In the genomic region with DNA sequence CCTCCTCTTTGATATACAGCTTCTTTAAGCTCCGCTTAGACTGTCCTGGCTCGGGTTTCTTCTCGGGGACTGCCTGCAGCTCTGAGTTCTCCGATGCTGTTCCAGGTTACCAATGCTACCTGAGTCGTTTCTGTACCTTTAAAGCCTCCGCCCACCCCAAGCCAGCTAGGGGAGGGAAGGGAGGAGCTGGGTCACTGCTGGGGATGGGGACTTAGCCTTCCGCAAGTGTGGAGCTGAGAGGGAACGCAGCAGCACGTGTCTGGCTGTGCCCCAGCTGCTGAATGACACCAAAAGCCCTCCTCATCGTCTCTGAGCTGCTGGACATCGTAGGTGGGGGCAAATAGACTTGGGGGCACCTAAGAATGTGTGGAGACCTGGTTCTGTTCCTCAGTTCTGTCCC, we compare ENCODE assay signal across 14 mouse cellular contexts. TPM values are rescaled to one million over a fixed set of nuclear protein-coding genes. Genes with fewer than 3 reads are reported as not detected.
DNase-seq lines count a peak whose midpoint lies in the region; ATAC-seq and TF ChIP-seq lines count a peak whose summit lies in the region.
"Had no signal": no experiment of that assay in that cellular context is flagged by ENCODE, and none has a peak within 500 bp of the region (broad histone marks: within the 10 kb centered on the region; RNA-seq: fewer than 3 reads in every experiment).

No protein-coding gene starts in this region.

- TF ChIP-seq CTCF in MEL (IDR thresholded peaks at IDR 0.05 in 2 of 3, conservative IDR thresholded peaks at IDR 0.05 in 1 of 3; ENCODE audit: control insufficient read depth in 1 of 3, insufficient read depth in 1 of 3, low read depth in 2 of 3, low read length in 3 of 3, poor library complexity in 1 of 3, severe bottlenecking in 1 of 3): no peak

- no peaks in the 10 kb centered on the region for H3K36me3 ChIP-seq in heart, embryonic 13.5 days
- H3K36me3 ChIP-seq in MEL (ENCODE audit: control insufficient read depth in 1 of 2, insufficient read depth in 2 of 2, low read length in 2 of 2): peaks cover 0 to 31% of the 10 kb centered on the region in 2 experiments; a peak in 2 of 4 replicates
- H3K36me3 ChIP-seq in liver, embryonic 15.5 days (replicated peaks): no peaks in the 10 kb centered on the region
- H3K36me3 ChIP-seq: hindbrain, embryonic 12.5 days had no signal

- peaks cover 10% of the 10 kb centered on the region for H3K4me1 ChIP-seq in heart, embryonic 13.5 days
- H3K4me1 ChIP-seq in MEL (ENCODE audit: control insufficient read depth in 1 of 2, insufficient read depth in 2 of 2, low read length in 2 of 2): peaks cover 7 to 43% of the 10 kb centered on the region in 2 experiments
- peaks cover 31% of the 10 kb centered on the region for H3K4me1 ChIP-seq in liver, embryonic 15.5 days (replicated peaks)

- peak overlapping the region; percentile 33 for H3K4me2 ChIP-seq in heart, embryonic 13.5 days
- peak overlapping the region; percentile 21; the same call in 1 of the 2 replicates for H3K4me2 ChIP-seq in liver, embryonic 15.5 days
- H3K4me2 ChIP-seq: hindbrain, embryonic 12.5 days had no signal

- TF ChIP-seq POLR2A in MEL (IDR thresholded peaks at IDR 0.05; ENCODE audit: control insufficient read depth in 1 of 2, insufficient read depth in 1 of 2, low read depth in 1 of 2, low read length in 2 of 2, poor library complexity in 1 of 2): no peak

- peak overlapping the region; percentile 28; the same call in 1 of the 2 replicates for H3K9ac ChIP-seq in heart, embryonic 13.5 days
- peak overlapping the region; percentile 16; the same call in 1 of the 2 replicates for H3K9ac ChIP-seq in MEL (ENCODE audit: control insufficient read depth, low read depth, low read length, poor library complexity, severe bottlenecking)
- H3K9ac ChIP-seq in liver, embryonic 15.5 days: no peak overlapping the region
- H3K9ac ChIP-seq: hindbrain, embryonic 12.5 days had no signal

- ATAC-seq in heart, embryonic 13.5 days (ENCODE audit: extremely low read depth, insufficient number of reproducible peaks, low FRiP score, low TSS enrichment): no peak
- no peak for ATAC-seq in liver, embryonic 15.5 days (ENCODE audit: insufficient read depth)
- ATAC-seq in megakaryocyte, adult 5-6 weeks (ENCODE audit: poor library complexity, severe bottlenecking): no peak

- H3K79me2 ChIP-seq in MEL (ENCODE audit: control insufficient read depth, insufficient read depth, low read length, poor library complexity): no peaks in the 10 kb centered on the region

- no peak overlapping the region for H3K4me3 ChIP-seq in heart, embryonic 13.5 days
- no peak overlapping the region; a peak in 1 of 4 replicates for H3K4me3 ChIP-seq in MEL (ENCODE audit: control insufficient read depth in 1 of 2, insufficient read depth in 1 of 2, low read depth in 2 of 2, low read length in 2 of 2)
- peak overlapping the region; percentile 10; the same call in 1 of the 2 replicates for H3K4me3 ChIP-seq in liver, embryonic 15.5 days (replicated peaks)
- H3K4me3 ChIP-seq: erythroblast, embryonic 14.5 days; hindbrain, embryonic 12.5 days had no signal

- WGBS in heart, embryonic 13.5 days: 8% methylated on average over 11 of the region's 11 CpGs
- 23% methylated on average over 11 of the region's 11 CpGs for WGBS in liver, embryonic 15.5 days (ENCODE audit: insufficient replicate concordance)

- H3K27ac ChIP-seq in heart, embryonic 13.5 days (replicated peaks): no peak overlapping the region
- H3K27ac ChIP-seq in MEL (ENCODE audit: control insufficient read depth, low read depth, low read length): peak overlapping the region; percentile 47
- no peak overlapping the region for H3K27ac ChIP-seq in liver, embryonic 15.5 days (replicated peaks)
- H3K27ac ChIP-seq: hindbrain, embryonic 12.5 days had no signal

- peaks cover 40% of the 10 kb centered on the region for H3K27me3 ChIP-seq in heart, embryonic 13.5 days (replicated peaks)
- no peaks in the 10 kb centered on the region for H3K27me3 ChIP-seq in MEL (ENCODE audit: control insufficient read depth in 1 of 2, insufficient read depth in 2 of 2, low read length in 2 of 2)
- H3K27me3 ChIP-seq in liver, embryonic 15.5 days: peaks cover 7% of the 10 kb centered on the region; the same call in 1 of the 2 replicates

- H3K9me3 ChIP-seq in heart, embryonic 13.5 days: no peaks in the 10 kb centered on the region
- no peaks in the 10 kb centered on the region for H3K9me3 ChIP-seq in MEL (replicated peaks; ENCODE audit: insufficient read depth, low read length)
- H3K9me3 ChIP-seq in liver, embryonic 15.5 days (replicated peaks): no peaks in the 10 kb centered on the region
- H3K9me3 ChIP-seq: hindbrain, embryonic 12.5 days had no signal

- TF ChIP-seq EP300 in MEL (IDR thresholded peaks at IDR 0.05; ENCODE audit: low read depth in 1 of 2, low read length in 2 of 2): no peak

- DNase-seq in heart, adult 9 months (ENCODE audit: low spot score in 2 of 2): no peak
- DNase-seq in MEL (ENCODE audit: low read depth, low spot score): no peak
- DNase-seq in kidney, adult 8-10 months: peak; percentile 72
- DNase-seq in frontal cortex, postnatal 10 days (ENCODE audit: low spot score in 2 of 2): no peak
- DNase-seq in thymus, postnatal 14 days: no peak
- DNase-seq: cerebellum, postnatal 25 days; lung, postnatal 10 days; spleen, adult 18-20 months; thymus, postnatal 36 days had no signal

- TF ChIP-seq RAD21 in MEL (IDR thresholded peaks at IDR 0.05; ENCODE audit: low read depth, low read length): no peak

TF ChIP-seq in MEL, 35 proteins besides CTCF, POLR2A, EP300 and RAD21:
- TF ChIP-seq ZNF384 (IDR thresholded peaks at IDR 0.05; ENCODE audit: low read depth, low read length) (no peak), KAT2A (conservative IDR thresholded peaks at IDR 0.05; ENCODE audit: low read depth, low read length) (no peak), E2F4 (IDR thresholded peaks at IDR 0.05; ENCODE audit: borderline replicate concordance, low read depth, low read length) (no peak), ZKSCAN1 (IDR thresholded peaks at IDR 0.05; ENCODE audit: low read depth, low read length) (no peak), MAZ (IDR thresholded peaks at IDR 0.05; ENCODE audit: low read depth, low read length) (no peak), TCF12 (IDR thresholded peaks at IDR 0.05; ENCODE audit: low read depth, low read length) (no peak), BHLHE40 (IDR thresholded peaks at IDR 0.05; ENCODE audit: borderline replicate concordance, low read depth, low read length) (no peak), USF2 (IDR thresholded peaks at IDR 0.05; ENCODE audit: borderline replicate concordance in 1 of 2, insufficient read depth in 1 of 2, low read depth in 1 of 2, low read length in 2 of 2) (no peak), TBP (IDR thresholded peaks at IDR 0.05; ENCODE audit: low read depth, low read length) (no peak), CHD2 (IDR thresholded peaks at IDR 0.05; ENCODE audit: low read length) (no peak), RCOR1 (IDR thresholded peaks at IDR 0.05; ENCODE audit: low read depth, low read length) (no peak), SIN3A (IDR thresholded peaks at IDR 0.05; ENCODE audit: low read length) (no peak), HCFC1 (IDR thresholded peaks at IDR 0.05; ENCODE audit: low read depth, low read length) (no peak)

RNA-seq across cellular contexts. Expression of gene Ggt1, which starts 7.0 kb away (rescaled TPM):
- polyA plus RNA-seq in heart, embryonic 13.5 days (2015; fragmentation: Nextera tagmentation; extraction: Ambion mirVana): 0.52 and 0.76 TPM in 2 replicates
- total RNA-seq in MEL (2012; rRNA removed): 0.46 and 1.4 TPM in 2 replicates
- 1 to 10 TPM in 1 of 2 experiments, not detected in 1; 3.2 TPM for polyA plus RNA-seq in MEL (2012; ENCODE audit: insufficient read depth in 1 of 2, insufficient read length in 2 of 2, low read depth in 1 of 2, low replicate concordance in 2 of 2, missing spikeins in 1 of 2)
- 13.8 and 22.1 TPM in 2 replicates for polyA plus RNA-seq in liver, embryonic 15.5 days (2015; fragmentation: Nextera tagmentation; extraction: Ambion mirVana)
- 3.2 TPM in 2 replicates for total RNA-seq in megakaryocyte, adult 5-6 weeks (2015)
- 4.9 and 10.0 TPM in 2 replicates for total RNA-seq in megakaryocyte, adult 5-6 weeks (2017)
- polyA plus RNA-seq: erythroblast, embryonic 14.5 days had no signal

RNA-seq across cellular contexts. Expression of gene Lrrc75b, which starts 8.3 kb away (rescaled TPM):
- polyA plus RNA-seq in heart, embryonic 13.5 days (2015; fragmentation: Nextera tagmentation; extraction: Ambion mirVana): 1.2 TPM in 2 replicates
- not detected in 2 replicates for total RNA-seq in MEL (2012; rRNA removed)
- polyA plus RNA-seq in MEL (2012; ENCODE audit: insufficient read depth in 1 of 2, insufficient read length in 2 of 2, low read depth in 1 of 2, low replicate concordance in 2 of 2, missing spikeins in 1 of 2): not detected
- polyA plus RNA-seq in liver, embryonic 15.5 days (2015; fragmentation: Nextera tagmentation; extraction: Ambion mirVana): 0.06 and 0.15 TPM in 2 replicates
- total RNA-seq in megakaryocyte, adult 5-6 weeks (2015): 0.58 and 0.71 TPM in 2 replicates
- total RNA-seq in megakaryocyte, adult 5-6 weeks (2017): 0.22 and 0.57 TPM in 2 replicates
- polyA plus RNA-seq: erythroblast, embryonic 14.5 days had no signal

RNA-seq across cellular contexts. Expression of gene Ggt5, which starts 20.7 kb away (rescaled TPM):
- 7.1 TPM in 2 replicates for polyA plus RNA-seq in heart, embryonic 13.5 days (2015; fragmentation: Nextera tagmentation; extraction: Ambion mirVana)
- 0.03 TPM in 1 of 2 replicates, not detected in the other for total RNA-seq in MEL (2012; rRNA removed)
- polyA plus RNA-seq in MEL (2012; ENCODE audit: insufficient read depth in 1 of 2, insufficient read length in 2 of 2, low read depth in 1 of 2, low replicate concordance in 2 of 2, missing spikeins in 1 of 2): under 1 TPM in 1 of 2 experiments, not detected in 1; 0.11 TPM
- 0.75 and 1.3 TPM in 2 replicates for polyA plus RNA-seq in liver, embryonic 15.5 days (2015; fragmentation: Nextera tagmentation; extraction: Ambion mirVana)
- 2.0 and 2.8 TPM in 2 replicates for total RNA-seq in megakaryocyte, adult 5-6 weeks (2015)
- 2.7 and 16.8 TPM in 2 replicates for total RNA-seq in megakaryocyte, adult 5-6 weeks (2017)
- polyA plus RNA-seq: erythroblast, embryonic 14.5 days had no signal

RNA-seq across cellular contexts. Expression of gene Gucd1, which starts 50.7 kb away (rescaled TPM):
- polyA plus RNA-seq in heart, embryonic 13.5 days (2015; fragmentation: Nextera tagmentation; extraction: Ambion mirVana): 22.4 and 25.4 TPM in 2 replicates
- total RNA-seq in MEL (2012; rRNA removed): 17.7 and 18.7 TPM in 2 replicates
- polyA plus RNA-seq in MEL (2012; ENCODE audit: insufficient read depth in 1 of 2, insufficient read length in 2 of 2, low read depth in 1 of 2, low replicate concordance in 2 of 2, missing spikeins in 1 of 2): 10 to 100 TPM in 1 of 2 experiments, not detected in 1; 30.7 TPM
- polyA plus RNA-seq in liver, embryonic 15.5 days (2015; fragmentation: Nextera tagmentation; extraction: Ambion mirVana): 62.1 and 74.6 TPM in 2 replicates
- 22.1 and 22.2 TPM in 2 replicates for total RNA-seq in megakaryocyte, adult 5-6 weeks (2015)
- 33.4 and 38.1 TPM in 2 replicates for total RNA-seq in megakaryocyte, adult 5-6 weeks (2017)

RNA-seq across cellular contexts. Expression of gene Snrpd3, which starts 51.1 kb away (rescaled TPM):
- polyA plus RNA-seq in heart, embryonic 13.5 days (2015; fragmentation: Nextera tagmentation; extraction: Ambion mirVana): 96.6 and 101 TPM in 2 replicates
- 155 TPM in 2 replicates for total RNA-seq in MEL (2012; rRNA removed)
- 100 to 1,000 TPM in 1 of 2 experiments, not detected in 1; 643 TPM for polyA plus RNA-seq in MEL (2012; ENCODE audit: insufficient read depth in 1 of 2, insufficient read length in 2 of 2, low read depth in 1 of 2, low replicate concordance in 2 of 2, missing spikeins in 1 of 2)
- 65.7 and 68.7 TPM in 2 replicates for polyA plus RNA-seq in liver, embryonic 15.5 days (2015; fragmentation: Nextera tagmentation; extraction: Ambion mirVana)
- 31.1 and 31.9 TPM in 2 replicates for total RNA-seq in megakaryocyte, adult 5-6 weeks (2015)
- 39.2 and 42.4 TPM in 2 replicates for total RNA-seq in megakaryocyte, adult 5-6 weeks (2017)

Comparison
In these comparisons a context has a peak if more than half of its experiments do, and no peak if none do; other contexts are left out.
1. DNase-seq: peak in kidney, adult 8-10 months (2 of 2); none in heart, adult 9 months (0 of 2), MEL (single experiment), frontal cortex, postnatal 10 days (0 of 2) and thymus, postnatal 14 days (single experiment).